Mouse (Mus musculus) hematopoietic stem cell, adult 5-6 weeks (primary cell): ENCODE measurements around the gene Psmc4. TPM values are rescaled to one million over a fixed set of nuclear protein-coding genes. Genes with fewer than 3 reads are reported as not detected.

Experiments
- total RNA-seq: library from RNA; stranded (forward); fragments of 172-1452, 232-1000 nt; gene quantifications from 2 replicates; pipeline ENCODE4 v1.2.3, GENCODE M21; 2017

The Psmc4 gene
- total RNA-seq, 1 experiment from 2014 or later, result 110 TPM

Other genes with a start within 250 kb of the Psmc4 start
- gene Zfp626, start 242.9 kb downstream of the Psmc4 start, total RNA-seq, result 9.0 and 10.3 TPM in 2 replicates
- gene Zfp59, start 211.5 kb downstream of the Psmc4 start, total RNA-seq, result 8.5 and 10.4 TPM in 2 replicates
- gene Zfp607a, start 192.6 kb downstream of the Psmc4 start, total RNA-seq, result 7.0 and 14.1 TPM in 2 replicates
- gene Zfp974, start 120.6 kb downstream of the Psmc4 start, total RNA-seq, result 10.1 and 15.3 TPM in 2 replicates
- gene Zfp780b, start 70.9 kb downstream of the Psmc4 start, total RNA-seq, result 18.0 and 23.6 TPM in 2 replicates
- gene Zfp850, start 36.0 kb downstream of the Psmc4 start, total RNA-seq, result 8.3 and 16.6 TPM in 2 replicates
- not detected in 2 replicates for gene Fcgbp, start 21.1 kb upstream of the Psmc4 start, total RNA-seq
- gene 9530053A07Rik, start 79.4 kb upstream of the Psmc4 start, total RNA-seq, result not detected in 2 replicates
- gene Fbl, start 119.6 kb upstream of the Psmc4 start, total RNA-seq, result 162 and 213 TPM in 2 replicates
- gene Dyrk1b, start 129.4 kb upstream of the Psmc4 start, total RNA-seq, result 4.7 and 6.1 TPM in 2 replicates
- gene Eid2, start 217.8 kb upstream of the Psmc4 start, total RNA-seq, result 6.4 and 8.6 TPM in 2 replicates
- gene Eid2b, start 227.6 kb upstream of the Psmc4 start, total RNA-seq, result 4.5 and 4.8 TPM in 2 replicates
- not detected in 2 replicates for gene Selenov, start 241.1 kb upstream of the Psmc4 start, total RNA-seq